In genomic region chr9:32323610-32324009, GRCm38 (mm10) we compare ENCODE assay signal across 25 mouse cellular contexts. TPM values are rescaled to one million over a fixed set of nuclear protein-coding genes. Genes with fewer than 3 reads are reported as not detected.
DNase-seq lines count a peak whose midpoint lies in the region; ATAC-seq and TF ChIP-seq lines count a peak whose summit lies in the region.
"Had no signal": no experiment of that assay in that cellular context is flagged by ENCODE, and none has a peak within 500 bp of the region (broad histone marks: within the 10 kb centered on the region; RNA-seq: fewer than 3 reads in every experiment).

No protein-coding gene starts in this region.

- TF ChIP-seq CTCF in heart, adult 2 months (IDR thresholded peaks at IDR 0.05) = no peak

- H3K36me3 ChIP-seq in heart, embryonic 10.5 days = peaks cover 28% of the 10 kb centered on the region
- peaks cover 4% of the 10 kb centered on the region for H3K36me3 ChIP-seq in heart, adult 2 months (ENCODE audit: control insufficient read depth, insufficient read depth, low read length)
- peaks cover 18% of the 10 kb centered on the region for H3K36me3 ChIP-seq in heart, embryonic 14.5 days (ENCODE audit: control insufficient read depth, insufficient read depth, low read length)
- H3K36me3 ChIP-seq: embryonic facial prominence, embryonic 12.5 days; hindbrain, embryonic 15.5 days had no signal

- no peak overlapping the region for H3K4me3 ChIP-seq in heart, embryonic 10.5 days
- no peak overlapping the region for H3K4me3 ChIP-seq in heart, adult 2 months
- no peak overlapping the region for H3K4me3 ChIP-seq in heart, embryonic 14.5 days (ENCODE audit: control insufficient read depth in 1 of 2, insufficient read depth in 1 of 2, low read depth in 1 of 2, low read length in 2 of 2)
- H3K4me3 ChIP-seq: embryonic facial prominence, embryonic 12.5 days; hindbrain, embryonic 15.5 days had no signal

- H3K4me2 ChIP-seq in heart, embryonic 14.5 days (ENCODE audit: low read length) = peak overlapping the region; percentile 11; the same call in 1 of the 2 replicates
- H3K4me2 ChIP-seq: embryonic facial prominence, embryonic 12.5 days; hindbrain, embryonic 15.5 days had no signal

- no peak for TF ChIP-seq EP300 in heart, adult 2 months (IDR thresholded peaks at IDR 0.05; ENCODE audit: insufficient read depth, low read depth, low read length)

- intact Hi-C loops in heart, adult 2 months (cut with DNase I) = no loop called here
- intact Hi-C loops in heart, postnatal 10 days (cut with DNase I) = loop anchor here (2.0 kb wide), 1 partner anchor 21 kb away; the partner anchor contains the start of gene Kcnj5

- peak overlapping the region; percentile 56; the same call in 1 of the 2 replicates for H3K27ac ChIP-seq in heart, embryonic 10.5 days
- H3K27ac ChIP-seq in heart, adult 2 months = no peak overlapping the region
- H3K27ac ChIP-seq in heart, embryonic 14.5 days (replicated peaks in 1 of 2; ENCODE audit: control insufficient read depth in 1 of 2, insufficient read depth in 1 of 2, low read depth in 2 of 2, low read length in 2 of 2) = 0 out of 4 replicates have a peak overlapping the region, but pooled peaks of 1 of the 2 experiments have one; percentile 1
- H3K27ac ChIP-seq: embryonic facial prominence, embryonic 12.5 days; hindbrain, embryonic 15.5 days had no signal

- no peak for TF ChIP-seq POLR2A in heart, adult 2 months (IDR thresholded peaks at IDR 0.05; ENCODE audit: insufficient read depth, low read depth, low read length)

- H3K9ac ChIP-seq in heart, adult 2 months (ENCODE audit: low read depth, low read length) = no peak overlapping the region
- no peak overlapping the region for H3K9ac ChIP-seq in heart, embryonic 14.5 days (ENCODE audit: low read length)
- H3K9ac ChIP-seq: embryonic facial prominence, embryonic 12.5 days; forebrain, postnatal 0 days; hindbrain, embryonic 15.5 days had no signal

- H3K4me1 ChIP-seq in heart, embryonic 10.5 days = peaks cover 49% of the 10 kb centered on the region
- peaks cover 13% of the 10 kb centered on the region for H3K4me1 ChIP-seq in heart, adult 2 months (ENCODE audit: control insufficient read depth, insufficient read depth, low read length)
- peaks cover 22 to 39% of the 10 kb centered on the region in 2 experiments for H3K4me1 ChIP-seq in heart, embryonic 14.5 days (ENCODE audit: control insufficient read depth in 2 of 2, insufficient read depth in 2 of 2, low read length in 2 of 2)
- H3K4me1 ChIP-seq: embryonic facial prominence, embryonic 12.5 days; hindbrain, embryonic 15.5 days had no signal

- DNase-seq in heart, embryonic 10.5 days (ENCODE audit: low spot score) = no peak
- no peak for DNase-seq in heart, adult 2 months
- no peak for DNase-seq in heart, postnatal 10 days
- peak; percentile 10 for DNase-seq in lung, postnatal 36 days
- DNase-seq in lung, postnatal 14 days = no peak
- peak; percentile 29 for DNase-seq in retina, embryonic 14.5 days (ENCODE audit: low spot score)
- no peak for DNase-seq in liver
- DNase-seq: adrenal gland, postnatal 10 days; cerebellum, adult 11-12 months; cerebellum, adult 9-10 months; cerebellum, postnatal 25 days; forebrain, postnatal 0 days; gastrocnemius, postnatal 14 days; heart, postnatal 14 days had no signal

- no peaks in the 10 kb centered on the region for H3K9me3 ChIP-seq in heart, embryonic 10.5 days
- H3K9me3 ChIP-seq in heart, embryonic 14.5 days (ENCODE audit: control insufficient read depth, low read length) = no peaks in the 10 kb centered on the region
- H3K9me3 ChIP-seq: embryonic facial prominence, embryonic 12.5 days; hindbrain, embryonic 15.5 days had no signal

- H3K27me3 ChIP-seq in heart, embryonic 10.5 days (ENCODE audit: insufficient read depth, poor library complexity, severe bottlenecking) = no peaks in the 10 kb centered on the region
- no peaks in the 10 kb centered on the region for H3K27me3 ChIP-seq in heart, adult 2 months (ENCODE audit: control insufficient read depth, insufficient read depth, low read length)
- H3K27me3 ChIP-seq in heart, embryonic 14.5 days (ENCODE audit: control insufficient read depth, insufficient read depth, low read length) = no peaks in the 10 kb centered on the region
- H3K27me3 ChIP-seq: embryonic facial prominence, embryonic 12.5 days; hindbrain, embryonic 15.5 days had no signal

- WGBS in heart, embryonic 10.5 days = 26% methylated on average over 7 of the region's 7 CpGs
- whole genome bisulfite sequencing in heart, adult 2 months = 57% methylated on average over 7 of the region's 7 CpGs
- 23% methylated on average over 7 of the region's 7 CpGs for WGBS in heart, embryonic 14.5 days

- no peak for ATAC-seq in heart, embryonic 14.5 days (ENCODE audit: insufficient number of reproducible peaks, insufficient read depth, low FRiP score, low read depth)
- ATAC-seq: forebrain, postnatal 0 days; intestine, embryonic 16.5 days had no signal

- H3K79me2 ChIP-seq in heart, adult 2 months (replicated peaks; ENCODE audit: control insufficient read depth, insufficient read depth, low read length) = no peaks in the 10 kb centered on the region

RNA-seq across cellular contexts. Expression of gene Kcnj5, which starts 20.5 kb away (rescaled TPM):
- polyA plus RNA-seq in heart, embryonic 10.5 days (2016; fragmentation: Nextera tagmentation; extraction: Ambion mirVana) = 24.1 and 40.0 TPM in 2 replicates
- 10 to 100 TPM; 47.2 to 52.4 TPM for total RNA-seq in heart, adult 2 months (2021)
- polyA plus RNA-seq in heart, adult 2 months (2012; rRNA removed) = 32.3 and 65.7 TPM in 2 replicates
- 17.7 and 21.1 TPM in 2 replicates for polyA plus RNA-seq in heart, embryonic 14.5 days (2014; fragmentation: Nextera tagmentation; extraction: Ambion mirVana)
- 10 to 100 TPM; 46.4 to 48.2 TPM for total RNA-seq in heart, postnatal 10 days (2021)
- total RNA-seq: gastrocnemius, adult 18-20 months; gastrocnemius, postnatal 14 days; MEL had no signal
- polyA plus RNA-seq: C2C12 had no signal

RNA-seq across cellular contexts. Expression of gene Kcnj1, which starts 48.7 kb away (rescaled TPM):
- not detected in 2 replicates for polyA plus RNA-seq in heart, embryonic 10.5 days (2016; fragmentation: Nextera tagmentation; extraction: Ambion mirVana)
- not detected for total RNA-seq in heart, adult 2 months (2021)
- not detected in 2 replicates for polyA plus RNA-seq in heart, adult 2 months (2012; rRNA removed)
- polyA plus RNA-seq in heart, embryonic 14.5 days (2014; fragmentation: Nextera tagmentation; extraction: Ambion mirVana) = not detected in 2 replicates
- not detected for total RNA-seq in heart, postnatal 10 days (2021)
- total RNA-seq: adrenal gland, postnatal 10 days; forebrain, postnatal 0 days; gastrocnemius, adult 18-20 months; gastrocnemius, postnatal 14 days; heart, postnatal 14 days; MEL had no signal
- polyA plus RNA-seq: C2C12; cortical plate, adult 2 months; embryonic facial prominence, embryonic 12.5 days; forebrain, embryonic 11.5 days; forebrain, postnatal 0 days; gonadal fat pad, adult 2 months; hindbrain, embryonic 11.5 days; hindbrain, embryonic 15.5 days; intestine, embryonic 16.5 days had no signal

Comparison
In these comparisons a context has a peak if more than half of its experiments do, and no peak if none do; other contexts are left out.
1. DNase-seq: peak in lung, postnatal 36 days (single experiment) and retina, embryonic 14.5 days (single experiment); none in heart, embryonic 10.5 days (single experiment), heart, adult 2 months (0 of 2), heart, postnatal 10 days (0 of 2), lung, postnatal 14 days (single experiment) and liver (single experiment).